Mouse (Mus musculus) midbrain, embryonic 15.5 days (tissue): Measurements from ENCODE around the gene C530008M17Rik. TPM values are rescaled to one million over a fixed set of nuclear protein-coding genes. Genes with fewer than 3 reads are reported as not detected.

Experiments
- ATAC-seq: fragments of 200-750 bp; cut with Nextera tagmentation; replicated peaks from 2 replicates; pipeline ENCODE4 v1.8.0; 2017; ENCODE audit warnings: moderate TSS enrichment
- H3K27ac ChIP-seq: fragments of 300-500 bp; sonication (generic); 2 replicates; pipeline ENCODE4 v1.5.1; 2015; ENCODE audit warnings: mild to moderate bottlenecking, inconsistent platforms
- H3K27me3 ChIP-seq: fragments of 300-500 bp; sonication (generic); replicated peaks from 2 replicates; pipeline ENCODE4 v1.6.1; 2015; ENCODE audit warnings: inconsistent platforms
- H3K36me3 ChIP-seq: fragments of 300-500 bp; sonication (generic); replicated peaks from 2 replicates; pipeline ENCODE4 v1.6.1; 2015; ENCODE audit warnings: inconsistent platforms
- H3K4me1 ChIP-seq: fragments of 300-500 bp; sonication (generic); 2 replicates; pipeline ENCODE4 v1.6.1; 2015; ENCODE audit warnings: inconsistent platforms
- H3K4me2 ChIP-seq: fragments of 300-500 bp; sonication (generic); 2 replicates; pipeline ENCODE4 v1.6.1; 2015; ENCODE audit warnings: inconsistent platforms, mild to moderate bottlenecking, moderate library complexity
- H3K4me3 ChIP-seq: fragments of 300-500 bp; sonication (generic); 2 replicates; pipeline ENCODE4 v1.5.1; 2015; ENCODE audit warnings: mild to moderate bottlenecking, inconsistent platforms
- H3K9ac ChIP-seq: fragments of 300-500 bp; sonication (generic); 2 replicates; pipeline ENCODE4 v1.6.1; 2015; ENCODE audit warnings: mild to moderate bottlenecking, inconsistent platforms
- H3K9me3 ChIP-seq: fragments of 300-500 bp; sonication (generic); 2 replicates; pipeline ENCODE4 v1.6.1; 2016; ENCODE audit warnings: inconsistent platforms
- WGBS: fragments of 180-500 bp; shearing (Covaris S2); methylation state at CpG from one replicate; pipeline ENCODE4 v1.1.7; 2015; ENCODE audit warnings: mixed read lengths; 5-methylcytosine and 5-hydroxymethylcytosine counted together
- polyA plus RNA-seq: library from polyadenylated mRNA; unstranded; fragments of >200 nt; fragmentation: Nextera tagmentation; extraction: Ambion mirVana; gene quantifications from 2 replicates; pipeline ENCODE4 v1.2.1, GENCODE M21; 2015

Gene C530008M17Rik
- 71.4 and 79.5 TPM in 2 replicates for polyA plus RNA-seq

GRCm38 (mm10) chr5:76656212-76656611, at the start of gene C530008M17Rik:
C530008M17Rik (plus strand) TSS chr5:76656512.
- Histone ChIP-seq H3K9me3 (no peaks in the 10 kb centered on the region), H3K27me3 (no peaks in the 10 kb centered on the region), H3K4me3 (peak within 1 kb of the TSS; percentile 96), H3K27ac (peak within 1 kb of the TSS; percentile 99), H3K4me1 (peaks cover 30% of the 10 kb centered on the region), H3K9ac (peak within 1 kb of the TSS; percentile 100), H3K4me2 (peak within 1 kb of the TSS; percentile 67), H3K36me3 (no peaks in the 10 kb centered on the region)
- ATAC-seq = no peak
- whole genome bisulfite sequencing = 88% methylated on average over 2 of the region's 2 CpGs

DNA sequence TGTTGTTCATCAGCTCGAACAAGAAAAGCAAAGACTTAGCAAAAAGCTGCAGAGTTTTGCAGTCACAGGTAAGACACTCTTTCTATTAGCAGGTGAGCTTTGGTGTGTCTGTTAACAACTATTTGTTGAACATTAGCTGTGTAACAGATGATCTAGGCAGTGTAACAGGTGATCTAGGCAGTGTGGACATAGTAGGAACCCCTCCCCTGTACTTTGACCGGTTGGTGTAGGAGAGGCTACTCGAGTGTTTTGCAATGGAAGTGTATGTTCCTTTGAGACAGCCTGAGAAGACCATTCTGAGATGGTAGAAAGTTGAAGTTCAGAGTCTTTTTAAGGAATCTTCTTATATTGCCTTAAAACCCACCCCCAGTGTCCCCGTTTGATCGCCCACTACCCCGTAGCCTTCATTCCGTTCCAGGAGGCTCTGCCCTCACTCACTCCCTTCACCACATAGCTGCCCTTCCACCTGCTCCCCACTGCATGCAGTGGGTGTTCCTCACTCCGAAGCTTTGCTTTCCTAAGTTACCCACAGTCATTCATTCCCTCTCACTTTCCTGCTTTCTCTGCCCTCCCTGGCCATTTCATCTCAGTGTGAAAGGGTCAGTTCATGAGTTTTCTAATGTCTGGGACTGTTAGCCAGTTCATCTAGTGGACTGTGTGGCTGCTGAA, 46.5 kb upstream of the C530008M17Rik start:
- no peak overlapping the region for H3K9ac ChIP-seq
- no peak overlapping the region for H3K4me3 ChIP-seq
- H3K4me2 ChIP-seq = no peak overlapping the region
- no peaks in the 10 kb centered on the region for H3K27me3 ChIP-seq
- WGBS = 95% methylated on average over 8 of the region's 8 CpGs
- no peaks in the 10 kb centered on the region for H3K4me1 ChIP-seq
- no peaks in the 10 kb centered on the region for H3K9me3 ChIP-seq
- no peak overlapping the region for H3K27ac ChIP-seq
- ATAC-seq = no peak
- H3K36me3 ChIP-seq = peaks cover 8% of the 10 kb centered on the region; the same call in 1 of the 2 replicates

- Histone ChIP-seq H3K36me3 (peaks cover 4% of the 10 kb centered on the region), H3K9ac (no peak overlapping the region), H3K4me3 (no peak overlapping the region), H3K9me3 (no peaks in the 10 kb centered on the region), H3K27ac (no peak overlapping the region), H3K4me2 (no peak overlapping the region), H3K4me1 (no peaks in the 10 kb centered on the region), H3K27me3 (no peaks in the 10 kb centered on the region)
- 85% methylated on average over 6 of the region's 6 CpGs for WGBS
- no peak for ATAC-seq
Measured at GRCm38 (mm10) chr5:76612867-76613499, 43.3 kb upstream of the C530008M17Rik start.

DNA sequence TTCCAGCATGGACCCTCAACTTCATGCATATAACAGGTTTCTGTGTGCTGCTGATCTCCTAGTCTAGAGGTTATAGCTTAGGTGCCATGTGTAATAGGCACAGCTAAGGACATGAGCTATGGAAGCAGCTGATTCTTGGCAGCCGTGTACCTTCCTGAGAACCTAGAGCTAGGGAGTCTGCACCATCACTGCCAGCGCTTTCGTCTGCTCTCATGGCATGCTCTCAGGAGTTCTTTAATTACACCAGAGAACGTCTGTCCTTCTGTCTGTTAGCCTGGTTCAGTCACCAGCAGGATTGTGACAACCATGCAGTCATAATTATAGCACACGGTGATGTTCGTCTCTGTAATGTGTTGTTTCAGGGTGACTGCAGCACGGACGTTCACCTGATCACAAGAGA, 41.0 kb upstream of the C530008M17Rik start:
- 89% methylated on average over 8 of the region's 8 CpGs for WGBS

DNA sequence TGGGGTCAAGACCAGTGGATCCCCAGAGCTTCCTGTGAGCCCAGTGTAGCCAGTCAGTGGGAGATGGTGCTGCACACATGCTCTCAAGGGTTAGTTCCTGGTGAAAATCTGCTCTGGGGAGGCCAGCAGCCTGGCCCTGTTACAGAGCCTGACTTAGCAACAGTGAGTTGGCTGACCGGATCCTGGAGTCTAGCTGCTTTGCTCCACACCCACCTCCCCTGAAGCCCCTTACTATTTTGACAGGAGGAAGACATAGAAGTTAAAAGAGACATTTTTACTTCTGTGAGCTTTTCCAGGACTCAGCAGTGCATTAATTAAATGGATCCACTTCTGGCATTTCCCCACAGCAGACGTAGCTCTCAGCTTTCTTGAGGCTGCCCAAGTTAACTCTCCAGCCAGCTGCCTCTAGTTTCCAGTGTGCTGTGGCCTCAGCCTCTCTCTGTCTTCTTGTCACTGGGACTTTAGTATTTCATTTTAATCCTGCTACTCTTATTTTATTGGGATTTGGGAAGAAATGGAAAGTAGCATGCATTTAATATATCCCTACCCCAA, 40.0 kb upstream of the C530008M17Rik start:
- no peak for ATAC-seq
- Histone ChIP-seq H3K4me3 (no peak overlapping the region), H3K4me2 (no peak overlapping the region), H3K27me3 (no peaks in the 10 kb centered on the region), H3K27ac (no peak overlapping the region), H3K9me3 (no peaks in the 10 kb centered on the region), H3K36me3 (no peaks in the 10 kb centered on the region; the same call in none of the 2 replicates), H3K4me1 (no peaks in the 10 kb centered on the region), H3K9ac (no peak overlapping the region)
- WGBS = 87% methylated on average over 2 of the region's 2 CpGs

More for the DNA sequence above, 41.0 kb upstream of the C530008M17Rik start:
- H3K27ac ChIP-seq = no peak overlapping the region
- H3K4me2 ChIP-seq = no peak overlapping the region
- H3K4me1 ChIP-seq = no peaks in the 10 kb centered on the region
- ATAC-seq = no peak
- no peaks in the 10 kb centered on the region for H3K27me3 ChIP-seq
- H3K9ac ChIP-seq = no peak overlapping the region
- H3K4me3 ChIP-seq = no peak overlapping the region
- H3K9me3 ChIP-seq = no peaks in the 10 kb centered on the region
- peaks cover 4% of the 10 kb centered on the region for H3K36me3 ChIP-seq

DNA sequence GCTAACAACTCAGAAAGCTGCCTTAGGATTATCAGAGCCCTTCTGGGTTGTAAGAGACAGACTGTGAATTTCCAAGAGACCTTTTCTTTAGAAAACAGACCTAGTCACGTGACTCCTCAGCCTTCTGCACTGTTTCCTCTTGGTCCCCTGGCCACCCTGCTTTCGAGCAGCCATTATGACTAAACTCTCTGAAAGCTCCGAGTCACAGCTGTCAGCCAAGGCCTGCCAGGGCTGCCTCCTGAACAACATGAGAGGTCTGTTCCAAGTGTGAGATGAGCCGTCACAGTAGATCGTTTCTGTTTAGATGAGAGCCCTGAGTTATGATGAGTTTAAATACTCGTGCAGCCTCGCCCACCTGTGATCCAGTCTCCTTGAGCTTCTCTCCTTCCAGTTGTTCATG, 37.6 kb upstream of the C530008M17Rik start:
- Histone ChIP-seq H3K27me3 (no peaks in the 10 kb centered on the region), H3K4me3 (no peak overlapping the region), H3K4me2 (no peak overlapping the region), H3K9ac (no peak overlapping the region), H3K36me3 (no peaks in the 10 kb centered on the region; the same call in none of the 2 replicates), H3K4me1 (no peaks in the 10 kb centered on the region), H3K9me3 (no peaks in the 10 kb centered on the region), H3K27ac (no peak overlapping the region)
- ATAC-seq = no peak
- WGBS = 85% methylated on average over 7 of the region's 7 CpGs

- no peak for ATAC-seq
- no peaks in the 10 kb centered on the region for H3K27me3 ChIP-seq
- WGBS = 97% methylated on average over 9 of the region's 9 CpGs
- no peak overlapping the region for H3K9ac ChIP-seq
- H3K27ac ChIP-seq = no peak overlapping the region
- H3K4me3 ChIP-seq = no peak overlapping the region
- no peaks in the 10 kb centered on the region for H3K9me3 ChIP-seq
- H3K4me1 ChIP-seq = no peaks in the 10 kb centered on the region
- no peak overlapping the region for H3K4me2 ChIP-seq
- no peaks in the 10 kb centered on the region for H3K36me3 ChIP-seq
Measured at GRCm38 (mm10) chr5:76623759-76624158, 32.6 kb upstream of the C530008M17Rik start.

- Histone ChIP-seq H3K9ac (no peak overlapping the region), H3K4me2 (no peak overlapping the region), H3K27me3 (no peaks in the 10 kb centered on the region), H3K4me3 (no peak overlapping the region), H3K9me3 (no peaks in the 10 kb centered on the region), H3K36me3 (0 out of 2 replicates have a peak, but pooled peaks cover 2% of the 10 kb centered on the region), H3K27ac (no peak overlapping the region), H3K4me1 (no peaks in the 10 kb centered on the region)
- no peak for ATAC-seq
- WGBS = 93% methylated on average over 1 of the region's 1 CpGs
Measured at GRCm38 (mm10) chr5:76627770-76628169, 28.5 kb upstream of the C530008M17Rik start.

- 83% methylated on average over 10 of the region's 10 CpGs for WGBS
- H3K4me1 ChIP-seq = no peaks in the 10 kb centered on the region
- H3K36me3 ChIP-seq = peaks cover 12% of the 10 kb centered on the region; the same call in 1 of the 2 replicates
- H3K27me3 ChIP-seq = no peaks in the 10 kb centered on the region
- no peak overlapping the region for H3K4me3 ChIP-seq
- no peaks in the 10 kb centered on the region for H3K9me3 ChIP-seq
- H3K27ac ChIP-seq = no peak overlapping the region
- no peak overlapping the region for H3K9ac ChIP-seq
- no peak overlapping the region for H3K4me2 ChIP-seq
- ATAC-seq = no peak
Measured at GRCm38 (mm10) chr5:76634012-76634411, 22.3 kb upstream of the C530008M17Rik start.

DNA sequence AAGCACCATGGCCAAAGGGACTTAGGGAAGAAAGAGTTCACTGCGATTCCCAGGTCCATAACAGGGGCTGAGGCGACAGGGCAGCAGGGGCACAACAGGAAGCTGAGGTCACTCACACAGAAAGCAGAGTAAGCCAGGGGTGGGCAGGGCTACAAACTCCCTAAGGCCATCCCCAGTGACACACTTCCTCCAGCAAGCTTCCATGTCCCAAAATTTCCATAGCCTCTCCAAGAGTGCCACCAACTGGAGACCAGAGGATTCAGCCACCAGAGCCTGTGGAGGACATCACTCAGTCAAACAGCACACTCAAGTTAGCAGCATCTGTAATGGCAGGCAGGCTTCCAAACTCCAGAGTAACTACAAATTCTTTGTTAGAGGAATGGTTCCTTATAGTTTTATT, 20.7 kb upstream of the C530008M17Rik start:
- Histone ChIP-seq H3K4me2 (no peak overlapping the region), H3K9me3 (no peaks in the 10 kb centered on the region), H3K4me3 (no peak overlapping the region), H3K4me1 (no peaks in the 10 kb centered on the region), H3K27ac (no peak overlapping the region), H3K27me3 (no peaks in the 10 kb centered on the region), H3K9ac (no peak overlapping the region), H3K36me3 (peaks cover 16% of the 10 kb centered on the region; the same call in 1 of the 2 replicates)
- 94% methylated on average over 2 of the region's 2 CpGs for WGBS
- no peak for ATAC-seq

GRCm38 (mm10) chr5:76642076-76642475, 14.2 kb upstream of the C530008M17Rik start:
- 93% methylated on average over 4 of the region's 4 CpGs for WGBS
- no peak overlapping the region for H3K9ac ChIP-seq
- no peaks in the 10 kb centered on the region for H3K9me3 ChIP-seq
- H3K27me3 ChIP-seq = no peaks in the 10 kb centered on the region
- no peak overlapping the region for H3K27ac ChIP-seq
- ATAC-seq = no peak
- no peak overlapping the region for H3K4me3 ChIP-seq
- no peaks in the 10 kb centered on the region for H3K4me1 ChIP-seq
- 0 out of 2 replicates have a peak, but pooled peaks cover 6% of the 10 kb centered on the region for H3K36me3 ChIP-seq
- H3K4me2 ChIP-seq = no peak overlapping the region

DNA sequence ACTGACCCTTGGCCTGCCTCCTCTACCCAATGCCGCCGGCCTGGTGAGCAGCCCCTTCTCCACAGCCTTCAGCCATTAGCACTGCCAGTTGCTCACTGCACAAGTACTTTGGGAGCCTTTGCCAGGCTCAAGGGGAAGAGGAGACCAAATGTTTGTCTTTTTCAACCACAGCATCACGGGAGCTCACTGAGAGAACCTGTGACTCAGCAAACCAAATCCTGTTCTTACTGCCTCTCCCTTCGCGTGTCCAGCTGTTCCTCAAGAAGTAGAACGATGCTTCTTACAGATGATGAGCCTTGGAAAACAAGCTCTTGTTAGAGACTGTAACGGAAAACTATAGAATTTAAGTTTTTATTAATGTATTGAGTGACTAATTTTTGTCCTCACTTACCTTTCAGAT, 12.1 kb upstream of the C530008M17Rik start:
- 0 out of 2 replicates have a peak, but pooled peaks cover 6% of the 10 kb centered on the region for H3K36me3 ChIP-seq
- 93% methylated on average over 7 of the region's 7 CpGs for WGBS

More for the DNA sequence above, 12.1 kb upstream of the C530008M17Rik start:
- Histone ChIP-seq H3K4me1 (no peaks in the 10 kb centered on the region), H3K27ac (no peak overlapping the region), H3K4me3 (no peak overlapping the region), H3K9me3 (no peaks in the 10 kb centered on the region), H3K9ac (no peak overlapping the region), H3K4me2 (no peak overlapping the region), H3K27me3 (no peaks in the 10 kb centered on the region)
- no peak for ATAC-seq
